Mouse (Mus musculus) ES-Bruce4 (cell line): Measurements from ENCODE around the gene Unc119b. TPM values are rescaled to one million over a fixed set of nuclear protein-coding genes. Genes with fewer than 3 reads are reported as not detected.
A peak's percentile ranks its signal among the peaks of the same experiment; 100 is the strongest.

ENCODE experiments used
- H3K27ac ChIP-seq: 2 replicates; pipeline ENCODE4 v1.5.1; 2012; ENCODE audit warnings: low read length, inconsistent platforms; ENCODE audit not compliant: insufficient read depth
- H3K27me3 ChIP-seq: 2 replicates; pipeline ENCODE4 v1.6.1; 2012; ENCODE audit warnings: mild to moderate bottlenecking, low read length, inconsistent platforms; ENCODE audit not compliant: control insufficient read depth, poor library complexity, insufficient read depth, severe bottlenecking
- H3K36me3 ChIP-seq: 2 replicates; pipeline ENCODE4 v1.6.1; 2012; ENCODE audit warnings: inconsistent platforms, mild to moderate bottlenecking, low read length, moderate library complexity; ENCODE audit not compliant: control insufficient read depth, poor library complexity, insufficient read depth, severe bottlenecking
- H3K4me1 ChIP-seq: one replicate; pipeline ENCODE4 v1.8.1; 2011; ENCODE audit warnings: low read length; ENCODE audit not compliant: control insufficient read depth, insufficient read depth
- H3K4me3 ChIP-seq: 2 replicates; pipeline ENCODE4 v1.5.1; 2011; ENCODE audit warnings: low read depth, mild to moderate bottlenecking, low read length
- H3K9ac ChIP-seq: 2 replicates; pipeline ENCODE4 v1.6.1; 2012; ENCODE audit warnings: low read depth, mild to moderate bottlenecking, inconsistent platforms; ENCODE audit not compliant: poor library complexity, severe bottlenecking
- H3K9me3 ChIP-seq: replicated peaks from 2 replicates; pipeline ENCODE4 v1.6.1; 2012; ENCODE audit warnings: mild to moderate bottlenecking, low read length, inconsistent platforms; ENCODE audit not compliant: control insufficient read depth, poor library complexity, insufficient read depth, severe bottlenecking
- CTCF ChIP-seq: IDR thresholded peaks from one replicate; pipeline ENCODE4 v1.8.1; 2011; ENCODE audit warnings: low read depth, low read length
- EP300 ChIP-seq: IDR thresholded peaks from 2 replicates; pipeline ENCODE4 v1.6.1; 2011; ENCODE audit warnings: low read depth, low read length; ENCODE audit not compliant: insufficient read depth
- POLR2A ChIP-seq: IDR thresholded peaks from one replicate; pipeline ENCODE4 v1.8.1; 2011; ENCODE audit warnings: low read length; ENCODE audit not compliant: insufficient read depth
- polyA plus RNA-seq: library from polyadenylated mRNA; stranded (reverse); fragments of >200 nt; gene quantifications from 2 replicates; pipeline ENCODE4 v1.2.4, GENCODE M21; 2011; ENCODE audit warnings: low read depth; ENCODE audit not compliant: missing spikeins, insufficient read depth, insufficient read length

Unc119b gene
- polyA plus RNA-seq, 1 experiment = 35.5 TPM

DNA sequence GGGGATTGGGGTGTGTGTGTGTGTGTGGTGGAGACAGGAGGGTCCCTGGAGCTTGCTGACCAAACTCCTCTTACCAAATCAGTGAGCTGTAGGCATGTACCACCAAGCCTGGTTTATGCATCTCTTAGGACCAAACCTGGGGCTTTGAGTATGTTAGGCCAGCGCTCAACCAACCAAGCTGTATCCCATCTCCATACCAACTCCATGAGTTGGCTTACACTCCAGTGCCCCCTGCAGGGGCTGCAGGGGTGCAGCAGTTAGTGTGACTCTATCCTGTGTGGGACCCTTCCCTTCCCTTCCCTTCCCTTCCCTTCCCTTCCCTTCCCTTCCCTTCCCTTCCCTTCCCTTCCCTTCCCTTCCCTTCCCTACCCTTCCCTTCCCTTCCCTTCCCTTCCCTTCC is 39.8 kb upstream of the Unc119b start:
- Histone ChIP-seq H3K4me3 (no peak overlapping the region), H3K9me3 (no peaks in the 10 kb centered on the region), H3K27ac (no peak overlapping the region), H3K36me3 (no peaks in the 10 kb centered on the region), H3K4me1 (no peaks in the 10 kb centered on the region), H3K27me3 (no peaks in the 10 kb centered on the region), H3K9ac (no peak overlapping the region)
- no peak for TF ChIP-seq EP300
- TF ChIP-seq CTCF = peak; percentile 67
- no peak for TF ChIP-seq POLR2A

DNA sequence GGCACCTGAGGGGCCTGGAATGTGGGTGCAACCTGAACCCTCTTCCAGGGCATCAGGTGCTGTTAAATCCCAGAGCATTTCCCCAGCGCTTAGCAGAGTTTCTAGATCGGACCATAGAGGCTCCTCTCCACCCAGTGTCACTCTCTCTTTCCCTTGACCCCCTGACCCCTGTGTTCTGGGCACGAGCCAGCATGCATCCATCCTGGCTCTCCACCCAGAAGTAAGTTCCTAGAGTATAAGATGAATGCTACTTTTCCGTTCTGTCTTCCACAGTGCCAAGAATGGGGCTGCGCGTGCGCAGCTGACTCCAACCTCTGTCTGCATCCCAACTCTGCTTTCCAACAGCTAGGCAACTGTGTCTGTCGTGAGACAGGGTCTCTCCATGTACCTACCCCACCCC is 35.4 kb upstream of the Unc119b start:
- TF ChIP-seq EP300 (no peak), POLR2A (no peak), CTCF (no peak)
- H3K4me1 ChIP-seq = no peaks in the 10 kb centered on the region
- H3K27me3 ChIP-seq = no peaks in the 10 kb centered on the region
- H3K36me3 ChIP-seq = no peaks in the 10 kb centered on the region
- H3K9me3 ChIP-seq = no peaks in the 10 kb centered on the region
- no peak overlapping the region for H3K27ac ChIP-seq
- no peak overlapping the region for H3K9ac ChIP-seq
- no peak overlapping the region for H3K4me3 ChIP-seq

DNA sequence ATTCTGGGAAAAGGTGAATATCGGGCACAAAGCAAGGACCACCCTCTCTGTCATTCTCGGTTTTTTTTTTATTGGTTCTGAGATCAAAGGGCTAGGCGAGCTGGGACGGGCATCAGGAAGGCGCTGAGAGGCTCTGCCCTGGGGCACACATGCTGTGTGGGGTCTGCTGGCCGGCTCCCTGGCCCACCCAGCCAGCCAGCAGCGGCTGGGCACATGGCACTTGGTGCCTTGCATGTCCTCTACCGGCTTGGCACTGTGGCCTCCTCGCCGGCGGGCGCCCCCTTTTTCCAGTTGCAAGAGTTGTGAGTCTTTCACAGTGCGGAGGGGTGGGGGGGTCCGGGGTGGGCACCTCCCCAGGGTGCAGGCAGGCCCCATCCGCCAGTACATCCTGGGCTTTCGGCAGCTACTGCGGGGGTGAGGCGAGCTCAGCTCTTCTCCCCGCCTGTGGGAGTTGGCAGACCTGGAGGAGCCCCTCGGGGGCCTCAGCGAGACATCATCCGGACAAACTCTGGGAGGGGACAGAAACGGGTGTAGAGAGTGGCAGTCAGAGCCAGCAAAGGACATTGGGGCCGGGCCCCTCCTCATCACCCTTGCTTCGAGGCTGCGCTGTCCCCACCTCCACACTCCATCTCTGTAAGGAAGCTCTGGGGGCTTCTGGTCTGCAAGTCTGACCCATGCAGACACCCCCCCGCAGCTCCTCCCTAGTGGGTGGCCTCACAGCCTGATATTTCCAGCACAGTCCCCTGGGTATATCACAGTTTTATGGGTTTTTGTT is 34.1 kb upstream of the Unc119b start:
- TF ChIP-seq POLR2A (no peak), CTCF (no peak), EP300 (no peak)
- Histone ChIP-seq H3K9me3 (no peaks in the 10 kb centered on the region), H3K27me3 (no peaks in the 10 kb centered on the region), H3K4me1 (no peaks in the 10 kb centered on the region), H3K27ac (no peak overlapping the region), H3K9ac (peak overlapping the region; percentile 65), H3K4me3 (peak overlapping the region; percentile 6; the same call in 1 of the 2 replicates), H3K36me3 (no peaks in the 10 kb centered on the region)

DNA sequence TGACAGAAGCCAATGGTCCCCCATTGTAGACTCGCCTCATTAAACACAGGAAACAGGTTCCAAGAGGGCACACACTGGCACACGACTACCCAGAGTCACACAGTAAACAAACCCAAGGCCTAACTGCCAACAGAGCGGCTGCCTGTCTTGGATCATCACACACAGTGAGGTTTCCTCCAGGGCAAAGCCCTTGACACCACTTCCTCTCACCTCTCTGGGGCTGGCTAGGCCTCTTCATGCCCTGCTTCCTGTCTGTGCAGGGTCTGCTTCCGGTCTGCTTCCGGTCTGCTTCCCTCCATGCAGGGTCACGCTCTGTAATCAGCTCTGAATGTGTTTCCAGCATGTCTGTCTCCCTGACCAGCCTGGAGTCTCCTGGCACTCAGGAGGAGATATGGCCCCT is 32.6 kb upstream of the Unc119b start:
- Histone ChIP-seq H3K36me3 (no peaks in the 10 kb centered on the region), H3K4me3 (no peak overlapping the region), H3K9me3 (no peaks in the 10 kb centered on the region), H3K27me3 (no peaks in the 10 kb centered on the region), H3K9ac (no peak overlapping the region), H3K4me1 (no peaks in the 10 kb centered on the region), H3K27ac (no peak overlapping the region)
- TF ChIP-seq CTCF = no peak
- TF ChIP-seq EP300 = no peak
- no peak for TF ChIP-seq POLR2A

DNA sequence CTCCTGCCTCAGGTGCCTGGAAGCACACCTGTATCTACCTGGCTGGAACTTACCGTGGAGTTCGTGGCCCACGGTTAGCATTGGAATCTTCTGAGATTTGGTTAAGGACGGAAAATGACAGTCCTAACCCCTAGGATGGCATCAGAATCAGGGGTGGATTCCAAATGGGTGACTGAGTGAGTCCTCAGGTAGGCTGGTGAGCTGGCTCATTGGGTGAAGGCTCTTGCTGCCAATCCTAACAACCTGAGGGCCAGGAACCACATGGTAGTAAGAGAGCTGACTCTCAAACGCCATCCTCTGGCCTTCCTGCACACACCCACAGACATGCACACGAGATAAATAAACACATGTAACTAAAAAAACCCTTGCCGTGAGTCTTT is 32.0 kb upstream of the Unc119b start:
- TF ChIP-seq EP300 (no peak), CTCF (no peak), POLR2A (no peak)
- H3K36me3 ChIP-seq = no peaks in the 10 kb centered on the region
- H3K27ac ChIP-seq = peak overlapping the region; percentile 55

DNA sequence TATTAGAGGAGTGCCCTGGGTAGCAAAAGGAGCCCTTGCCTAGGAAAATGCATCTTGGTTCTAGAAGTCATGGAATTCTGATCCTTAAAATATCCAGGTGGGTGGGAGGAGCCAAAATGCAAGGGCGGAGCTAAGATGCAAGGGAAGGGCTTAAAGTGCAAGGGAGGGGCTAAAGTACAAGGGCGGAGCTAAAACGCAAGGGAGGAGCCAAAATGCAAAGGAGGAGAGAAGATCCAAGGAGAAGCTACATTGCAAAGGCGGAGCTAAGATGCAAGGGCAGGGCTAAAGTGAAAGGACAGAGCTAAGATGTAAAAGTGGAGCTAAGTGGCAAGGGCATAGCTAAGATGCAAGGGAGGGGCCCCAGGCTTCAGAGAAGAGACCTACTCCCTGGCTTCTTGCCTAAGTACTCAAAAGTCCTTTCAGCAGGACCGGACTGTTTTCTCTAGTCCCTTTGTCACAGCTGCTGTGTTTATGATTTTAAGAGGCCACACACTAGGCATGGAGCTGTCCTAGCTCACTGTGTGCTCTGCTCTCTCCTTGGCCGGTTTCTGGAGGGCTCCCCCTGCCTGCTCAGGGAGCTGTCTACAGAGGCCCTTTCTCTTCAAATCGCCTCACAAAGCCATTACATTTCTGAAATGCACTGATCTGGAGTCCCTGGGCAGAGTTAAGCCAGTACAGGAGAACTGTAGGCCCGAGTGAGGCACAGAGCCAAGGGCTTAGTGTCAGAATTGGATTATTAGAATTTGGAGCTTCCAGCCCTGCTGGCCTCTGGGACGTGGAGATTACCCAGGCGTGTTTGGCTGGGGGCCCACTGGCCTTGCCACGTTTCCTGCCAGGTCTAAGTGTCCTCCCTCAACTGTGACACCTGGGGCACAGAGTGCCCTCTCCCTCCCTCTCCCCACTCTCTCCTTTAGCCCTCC is 31.4 kb upstream of the Unc119b start:
- no peak for TF ChIP-seq CTCF
- TF ChIP-seq EP300 = no peak
- no peak for TF ChIP-seq POLR2A
- H3K4me3 ChIP-seq = no peak overlapping the region
- H3K9ac ChIP-seq = no peak overlapping the region
- H3K27me3 ChIP-seq = no peaks in the 10 kb centered on the region
- H3K9me3 ChIP-seq = no peaks in the 10 kb centered on the region
- H3K4me1 ChIP-seq = no peaks in the 10 kb centered on the region
- peak overlapping the region; percentile 55 for H3K27ac ChIP-seq
- H3K36me3 ChIP-seq = no peaks in the 10 kb centered on the region

More for the DNA sequence above, 32.0 kb upstream of the Unc119b start:
- Histone ChIP-seq H3K9me3 (no peaks in the 10 kb centered on the region), H3K9ac (no peak overlapping the region), H3K27me3 (no peaks in the 10 kb centered on the region), H3K4me1 (no peaks in the 10 kb centered on the region), H3K4me3 (no peak overlapping the region)
